8 mouse cellular contexts compared by ENCODE assay signal in the genomic region with DNA sequence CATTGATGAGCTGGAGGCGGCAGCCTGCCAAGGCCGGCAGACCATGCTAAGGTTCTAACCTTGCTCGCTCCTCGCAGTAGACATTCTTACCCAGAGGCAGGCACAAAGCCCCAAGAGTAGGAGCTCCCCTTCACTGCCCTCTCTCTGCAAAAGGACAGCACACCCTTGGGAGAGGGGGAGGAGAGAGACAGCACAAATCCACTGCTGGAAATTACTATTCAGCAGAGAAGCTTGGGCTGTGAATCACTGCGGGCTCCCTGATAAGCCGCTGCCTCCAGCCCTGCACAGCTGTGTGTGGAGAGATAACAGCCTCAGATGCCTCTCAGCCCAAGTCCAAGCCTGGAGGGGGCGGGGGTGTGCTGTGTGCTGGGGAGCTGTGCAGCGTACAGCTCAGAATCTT. TPM values are rescaled to one million over a fixed set of nuclear protein-coding genes. Genes with fewer than 3 reads are reported as not detected.
DNase-seq lines count a peak whose midpoint lies in the region; ATAC-seq and TF ChIP-seq lines count a peak whose summit lies in the region.

No protein-coding gene starts in this region.

- H3K4me2 ChIP-seq in lung, embryonic 16.5 days (ENCODE audit: low read depth, low read length): no peak overlapping the region
- H3K4me2 ChIP-seq in embryonic facial prominence, embryonic 14.5 days (ENCODE audit: low read depth, low read length): no peak overlapping the region
- H3K4me2 ChIP-seq in heart, embryonic 15.5 days: peak overlapping the region; percentile 94
- peak overlapping the region; percentile 89 for H3K4me2 ChIP-seq in midbrain, embryonic 16.5 days (ENCODE audit: low read length)

- H3K9me3 ChIP-seq in lung, embryonic 16.5 days (ENCODE audit: control insufficient read depth, low read length): no peaks in the 10 kb centered on the region
- H3K9me3 ChIP-seq in embryonic facial prominence, embryonic 14.5 days (ENCODE audit: control insufficient read depth, low read length): no peaks in the 10 kb centered on the region
- no peaks in the 10 kb centered on the region for H3K9me3 ChIP-seq in heart, embryonic 15.5 days (replicated peaks)
- no peaks in the 10 kb centered on the region for H3K9me3 ChIP-seq in midbrain, embryonic 16.5 days (replicated peaks; ENCODE audit: control insufficient read depth, low read length, poor library complexity, severe bottlenecking)

- H3K9ac ChIP-seq in lung, embryonic 16.5 days (ENCODE audit: low read length): no peak overlapping the region
- H3K9ac ChIP-seq in embryonic facial prominence, embryonic 14.5 days (ENCODE audit: low read depth, low read length): no peak overlapping the region
- H3K9ac ChIP-seq in heart, embryonic 15.5 days: peak overlapping the region; percentile 33; the same call in 1 of the 2 replicates
- no peak overlapping the region for H3K9ac ChIP-seq in midbrain, embryonic 16.5 days (ENCODE audit: low read depth, low read length)

- no peaks in the 10 kb centered on the region for H3K36me3 ChIP-seq in lung, embryonic 16.5 days (ENCODE audit: control insufficient read depth, insufficient read depth, low read length)
- no peaks in the 10 kb centered on the region for H3K36me3 ChIP-seq in embryonic facial prominence, embryonic 14.5 days (ENCODE audit: control insufficient read depth, insufficient read depth, low read length)
- no peaks in the 10 kb centered on the region for H3K36me3 ChIP-seq in heart, embryonic 15.5 days
- no peaks in the 10 kb centered on the region for H3K36me3 ChIP-seq in midbrain, embryonic 16.5 days (ENCODE audit: control insufficient read depth, insufficient read depth, low read length)

- no peak for DNase-seq in lung, postnatal 25 days (ENCODE audit: low spot score)
- DNase-seq in embryonic facial prominence, embryonic 14.5 days (ENCODE audit: low spot score): peak; percentile 45
- DNase-seq in left cerebral cortex, adult 2 months (ENCODE audit: extremely low spot score in 1 of 2, low spot score in 2 of 2): peak; percentile 46 to 65
- DNase-seq in telencephalon, adult 2 months (ENCODE audit: low read depth, low spot score): peak; percentile 67
- DNase-seq in cerebellum, adult 9-10 months: no peak

- no peak overlapping the region; the same call in 1 of the 2 replicates for H3K27ac ChIP-seq in lung, embryonic 16.5 days (ENCODE audit: low read length)
- no peak overlapping the region for H3K27ac ChIP-seq in embryonic facial prominence, embryonic 14.5 days (replicated peaks; ENCODE audit: low read depth, low read length)
- H3K27ac ChIP-seq in heart, embryonic 15.5 days: peak overlapping the region; percentile 91
- peak overlapping the region; percentile 40; the same call in 1 of the 2 replicates for H3K27ac ChIP-seq in left cerebral cortex, adult 2 months
- H3K27ac ChIP-seq in midbrain, embryonic 16.5 days (ENCODE audit: low read length): peak overlapping the region; percentile 65

- 2% methylated on average over 8 of the region's 8 CpGs for WGBS in lung, embryonic 16.5 days
- 4% methylated on average over 8 of the region's 8 CpGs for WGBS in embryonic facial prominence, embryonic 14.5 days
- WGBS in heart, embryonic 15.5 days: 2% methylated on average over 8 of the region's 8 CpGs
- WGBS in midbrain, embryonic 16.5 days: 6% methylated on average over 8 of the region's 8 CpGs

- H3K27me3 ChIP-seq in lung, embryonic 16.5 days (ENCODE audit: control insufficient read depth, insufficient read depth, low read depth, low read length): peaks cover 55% of the 10 kb centered on the region
- H3K27me3 ChIP-seq in embryonic facial prominence, embryonic 14.5 days (replicated peaks; ENCODE audit: control insufficient read depth, insufficient read depth, low read length): peaks cover 59% of the 10 kb centered on the region
- peaks cover 43% of the 10 kb centered on the region for H3K27me3 ChIP-seq in heart, embryonic 15.5 days
- peaks cover 23% of the 10 kb centered on the region for H3K27me3 ChIP-seq in midbrain, embryonic 16.5 days (ENCODE audit: control insufficient read depth, insufficient read depth, low read depth, low read length)

- peak; percentile 75 for ATAC-seq in lung, embryonic 16.5 days (ENCODE audit: low read depth)
- peak; percentile 43; the same call in 1 of the 2 replicates for ATAC-seq in embryonic facial prominence, embryonic 14.5 days (ENCODE audit: low read depth)
- ATAC-seq in heart, embryonic 15.5 days (replicated peaks; ENCODE audit: insufficient number of reproducible peaks, insufficient read depth, low FRiP score, low read depth): peak; percentile 90
- ATAC-seq in midbrain, embryonic 16.5 days: peak; percentile 90

- TF ChIP-seq CTCF in left cerebral cortex, adult 2 months (IDR thresholded peaks at IDR 0.05): no peak

- intact Hi-C loops in left cerebral cortex, adult 2 months (cut with DNase I): loop anchor here (2.0 kb wide), 1 partner anchor 15 kb away; a partner anchor contains a TSS

- H3K4me1 ChIP-seq in lung, embryonic 16.5 days (replicated peaks; ENCODE audit: control insufficient read depth, insufficient read depth, low read length): peaks cover 17% of the 10 kb centered on the region
- H3K4me1 ChIP-seq in embryonic facial prominence, embryonic 14.5 days (ENCODE audit: control insufficient read depth, insufficient read depth, low read length): peaks cover 7% of the 10 kb centered on the region; the same call in 1 of the 2 replicates
- H3K4me1 ChIP-seq in heart, embryonic 15.5 days (replicated peaks): peaks cover 46% of the 10 kb centered on the region
- H3K4me1 ChIP-seq in midbrain, embryonic 16.5 days (ENCODE audit: control insufficient read depth, insufficient read depth, low read length): peaks cover 45% of the 10 kb centered on the region

- no peak overlapping the region for H3K4me3 ChIP-seq in lung, embryonic 16.5 days (ENCODE audit: low read length)
- no peak overlapping the region for H3K4me3 ChIP-seq in embryonic facial prominence, embryonic 14.5 days (ENCODE audit: low read depth, low read length)
- H3K4me3 ChIP-seq in heart, embryonic 15.5 days: peak overlapping the region; percentile 21
- H3K4me3 ChIP-seq in left cerebral cortex, adult 2 months: 0 out of 2 replicates have a peak overlapping the region, but pooled peaks have one; percentile 13
- H3K4me3 ChIP-seq in midbrain, embryonic 16.5 days (ENCODE audit: low read depth, low read length): 0 out of 2 replicates have a peak overlapping the region, but pooled peaks have one; percentile 6

RNA-seq across cellular contexts. Expression of a gene that starts 1.9 kb away (rescaled TPM):
- 2.1 TPM in 2 replicates for polyA plus RNA-seq in lung, embryonic 16.5 days (2015; fragmentation: Nextera tagmentation; extraction: Ambion mirVana)
- 0.86 and 1.4 TPM in 2 replicates for polyA plus RNA-seq in embryonic facial prominence, embryonic 14.5 days (2014; fragmentation: Nextera tagmentation; extraction: Ambion mirVana)
- polyA plus RNA-seq in heart, embryonic 15.5 days (2015; fragmentation: Nextera tagmentation; extraction: Ambion mirVana): 11.5 and 12.9 TPM in 2 replicates
- 10 to 100 TPM; 16.9 to 18.5 TPM for total RNA-seq in left cerebral cortex, adult 2 months (2021)
- 24.7 and 30.0 TPM in 2 replicates for polyA plus RNA-seq in midbrain, embryonic 16.5 days (2015; fragmentation: Nextera tagmentation; extraction: Ambion mirVana)

RNA-seq across cellular contexts. Expression of a gene that starts 15.4 kb away (rescaled TPM):
- 448 and 496 TPM in 2 replicates for polyA plus RNA-seq in lung, embryonic 16.5 days (2015; fragmentation: Nextera tagmentation; extraction: Ambion mirVana)
- polyA plus RNA-seq in embryonic facial prominence, embryonic 14.5 days (2014; fragmentation: Nextera tagmentation; extraction: Ambion mirVana): 479 and 555 TPM in 2 replicates
- 1,248 and 1,820 TPM in 2 replicates for polyA plus RNA-seq in heart, embryonic 15.5 days (2015; fragmentation: Nextera tagmentation; extraction: Ambion mirVana)
- 100 to 1,000 TPM; 374 to 440 TPM for total RNA-seq in left cerebral cortex, adult 2 months (2021)
- 818 and 833 TPM in 2 replicates for polyA plus RNA-seq in midbrain, embryonic 16.5 days (2015; fragmentation: Nextera tagmentation; extraction: Ambion mirVana)

RNA-seq across cellular contexts. Expression of a gene that starts 31.6 kb away (rescaled TPM):
- polyA plus RNA-seq in lung, embryonic 16.5 days (2015; fragmentation: Nextera tagmentation; extraction: Ambion mirVana): 18.3 and 19.0 TPM in 2 replicates
- polyA plus RNA-seq in embryonic facial prominence, embryonic 14.5 days (2014; fragmentation: Nextera tagmentation; extraction: Ambion mirVana): 21.1 and 24.2 TPM in 2 replicates
- 10.6 and 15.1 TPM in 2 replicates for polyA plus RNA-seq in heart, embryonic 15.5 days (2015; fragmentation: Nextera tagmentation; extraction: Ambion mirVana)
- total RNA-seq in left cerebral cortex, adult 2 months (2021): 10 to 100 TPM; 18.1 to 21.6 TPM
- polyA plus RNA-seq in midbrain, embryonic 16.5 days (2015; fragmentation: Nextera tagmentation; extraction: Ambion mirVana): 23.2 and 24.2 TPM in 2 replicates

RNA-seq across cellular contexts. Expression of a gene that starts 37.8 kb away (rescaled TPM):
- polyA plus RNA-seq in lung, embryonic 16.5 days (2015; fragmentation: Nextera tagmentation; extraction: Ambion mirVana): 6.2 and 7.0 TPM in 2 replicates
- 10.9 and 14.5 TPM in 2 replicates for polyA plus RNA-seq in embryonic facial prominence, embryonic 14.5 days (2014; fragmentation: Nextera tagmentation; extraction: Ambion mirVana)
- polyA plus RNA-seq in heart, embryonic 15.5 days (2015; fragmentation: Nextera tagmentation; extraction: Ambion mirVana): 7.6 and 9.7 TPM in 2 replicates
- 100 to 1,000 TPM; 379 TPM for total RNA-seq in left cerebral cortex, adult 2 months (2021)
- 168 and 191 TPM in 2 replicates for polyA plus RNA-seq in midbrain, embryonic 16.5 days (2015; fragmentation: Nextera tagmentation; extraction: Ambion mirVana)

RNA-seq across cellular contexts. Expression of a gene that starts 46.9 kb away (rescaled TPM):
- 38.6 and 40.9 TPM in 2 replicates for polyA plus RNA-seq in lung, embryonic 16.5 days (2015; fragmentation: Nextera tagmentation; extraction: Ambion mirVana)
- polyA plus RNA-seq in embryonic facial prominence, embryonic 14.5 days (2014; fragmentation: Nextera tagmentation; extraction: Ambion mirVana): 40.4 and 44.5 TPM in 2 replicates
- 75.2 and 80.6 TPM in 2 replicates for polyA plus RNA-seq in heart, embryonic 15.5 days (2015; fragmentation: Nextera tagmentation; extraction: Ambion mirVana)
- 10 to 100 TPM; 63.4 to 76.9 TPM for total RNA-seq in left cerebral cortex, adult 2 months (2021)
- polyA plus RNA-seq in midbrain, embryonic 16.5 days (2015; fragmentation: Nextera tagmentation; extraction: Ambion mirVana): 75.4 and 77.6 TPM in 2 replicates

Comparison
In these comparisons a context has a peak if more than half of its experiments do, and no peak if none do; other contexts are left out.
1. H3K27ac ChIP-seq: peak in heart, embryonic 15.5 days (single experiment), left cerebral cortex, adult 2 months (single experiment) and midbrain, embryonic 16.5 days (single experiment); none in lung, embryonic 16.5 days (single experiment) and embryonic facial prominence, embryonic 14.5 days (single experiment).
2. H3K4me2 ChIP-seq: peak in heart, embryonic 15.5 days (single experiment) and midbrain, embryonic 16.5 days (single experiment); none in lung, embryonic 16.5 days (single experiment) and embryonic facial prominence, embryonic 14.5 days (single experiment).
3. H3K4me3 ChIP-seq: peak in heart, embryonic 15.5 days (single experiment), left cerebral cortex, adult 2 months (single experiment) and midbrain, embryonic 16.5 days (single experiment); none in lung, embryonic 16.5 days (single experiment) and embryonic facial prominence, embryonic 14.5 days (single experiment).
4. DNase-seq: peak in embryonic facial prominence, embryonic 14.5 days (single experiment), left cerebral cortex, adult 2 months (2 of 2) and telencephalon, adult 2 months (single experiment); none in lung, postnatal 25 days (single experiment) and cerebellum, adult 9-10 months (single experiment).
5. Peak in every context shown above with its lines, with median percentiles within 50 percentile points of each other: ATAC-seq.